Mouse (Mus musculus) thymus, postnatal 10 days (tissue): ENCODE measurements around the gene Acad11.

Source experiments
- DNase-seq, 2 experiments: peaks; one replicate each; pipeline ENCODE4 v3.0.0; 2021; ENCODE audit warnings: low spot score in 2 of 2

The Acad11 gene

GRCm38 (mm10) chr9:104146683-104147082 lies 83.5 kb downstream of the Acad11 start:
- no peak for DNase-seq

DNA sequence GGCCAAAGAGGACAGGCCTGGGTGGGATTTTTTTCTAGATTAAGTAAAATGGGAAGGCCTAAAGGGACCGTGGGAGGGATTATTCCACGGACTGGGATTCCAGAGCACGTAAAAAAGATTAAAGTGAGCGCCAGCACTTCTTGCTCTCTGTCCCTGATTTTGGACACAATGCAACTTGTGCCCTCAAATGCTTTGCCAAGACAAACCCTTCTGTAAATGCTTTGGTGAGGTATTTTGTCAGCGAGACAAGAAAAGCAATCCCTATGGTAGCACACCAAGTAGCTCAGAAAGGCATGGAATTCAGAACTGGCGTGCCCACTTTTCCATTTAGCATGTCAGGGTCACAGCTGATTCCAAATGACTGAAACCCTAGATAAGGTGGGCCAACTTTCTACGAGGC lies 85.8 kb downstream of the Acad11 start:
- no peak for DNase-seq

DNA sequence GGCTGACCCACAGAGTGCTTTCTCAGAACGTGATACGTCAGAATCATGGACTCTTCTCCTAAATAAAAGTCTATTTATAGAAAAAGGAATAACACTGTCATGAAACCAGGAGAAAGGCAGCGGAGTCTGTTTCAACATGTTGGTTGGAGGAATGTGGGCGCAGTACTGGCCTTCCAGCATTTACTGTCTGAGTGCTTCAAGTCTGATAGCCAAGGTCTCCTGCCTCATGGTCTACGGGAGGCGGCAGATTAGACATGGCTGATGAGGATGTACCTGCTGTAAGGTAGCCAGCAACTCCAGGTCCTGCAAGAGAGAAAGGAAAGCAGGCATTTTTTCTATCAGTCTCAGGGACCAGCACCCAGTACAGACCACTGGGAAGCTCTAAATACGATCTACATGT lies 88.9 kb downstream of the Acad11 start:
- no peak for DNase-seq

DNA sequence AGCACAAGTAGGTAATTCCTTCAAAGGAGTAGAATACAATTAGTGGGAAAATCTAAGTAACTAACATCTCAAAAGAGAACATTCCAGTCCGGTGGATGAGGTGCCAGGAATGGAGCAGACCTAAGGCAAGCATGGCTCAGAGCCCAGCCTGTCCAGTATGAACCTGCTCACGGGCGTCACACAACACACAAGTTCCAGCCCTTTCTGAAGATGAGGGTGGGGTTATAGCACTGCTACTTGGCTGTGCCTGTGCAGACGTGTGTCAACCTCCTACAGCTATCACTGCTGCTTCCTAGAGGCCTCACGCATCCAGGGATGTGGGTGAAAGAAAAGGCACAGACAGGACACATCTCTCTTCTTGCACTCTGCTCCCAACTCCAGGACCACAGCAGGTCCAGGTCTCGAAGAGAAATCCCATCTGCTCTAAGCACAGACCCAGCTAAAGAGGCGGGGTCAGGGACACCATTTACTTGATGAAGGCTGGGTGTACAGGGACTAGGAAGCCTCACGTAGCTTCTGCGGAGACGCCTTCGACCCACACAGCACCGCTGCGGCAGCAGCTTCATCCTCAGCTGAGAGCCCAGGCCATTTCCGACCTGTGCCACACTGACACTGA lies 92.0 kb downstream of the Acad11 start:
- DNase-seq, result no peak

- no peak for DNase-seq
Observed at GRCm38 (mm10) chr9:104156506-104156905, 93.3 kb downstream of the Acad11 start.

GRCm38 (mm10) chr9:104157291-104157690 lies 94.1 kb downstream of the Acad11 start:
- no peak for DNase-seq

DNA sequence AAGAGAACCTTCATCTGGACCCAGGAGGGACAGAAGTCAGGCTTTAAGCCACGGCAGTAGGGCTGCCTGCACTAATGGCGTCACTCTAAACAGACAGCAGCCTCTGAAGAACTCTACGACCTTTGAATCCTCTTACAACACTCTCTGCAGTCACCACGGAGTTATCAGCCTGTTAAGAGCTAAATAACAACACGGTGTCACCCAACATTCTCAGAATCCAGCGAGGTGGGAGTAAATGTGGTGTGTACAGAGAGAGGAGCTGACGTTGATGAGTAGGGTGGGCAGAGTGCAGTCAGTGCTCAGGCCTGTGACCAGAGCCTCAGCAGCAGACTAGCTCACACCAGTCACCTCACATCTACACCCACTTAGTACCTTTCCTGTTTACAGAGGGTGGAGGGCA lies 97.9 kb downstream of the Acad11 start:
- no peak for DNase-seq

DNA sequence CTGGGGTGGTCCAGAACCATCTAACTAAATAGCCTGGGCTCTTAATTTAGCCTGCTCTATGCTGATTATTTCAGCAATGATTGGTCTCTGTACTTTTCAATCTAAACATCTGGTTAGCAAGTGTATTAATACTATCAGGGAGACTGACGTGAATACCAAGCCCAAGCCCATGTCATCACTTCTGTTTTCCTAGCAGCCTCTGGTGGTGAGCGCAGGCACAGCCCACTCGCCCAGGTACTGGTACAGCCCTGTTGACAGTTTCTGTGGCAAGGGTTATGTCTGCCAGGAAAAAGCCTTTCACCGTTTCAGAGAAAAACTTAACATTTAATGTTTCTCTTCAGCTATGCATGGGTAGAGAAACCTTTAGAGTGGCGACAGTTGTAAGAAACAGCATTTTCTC lies 101.0 kb downstream of the Acad11 start:
- no peak for DNase-seq

GRCm38 (mm10) chr9:104165926-104166325 lies 102.7 kb downstream of the Acad11 start:
- DNase-seq, result no peak

- no peak for DNase-seq
Observed at GRCm38 (mm10) chr9:104169986-104170385, 106.8 kb downstream of the Acad11 start.

- DNase-seq, result no peak
Observed at GRCm38 (mm10) chr9:104171651-104172050, 108.5 kb downstream of the Acad11 start.

DNA sequence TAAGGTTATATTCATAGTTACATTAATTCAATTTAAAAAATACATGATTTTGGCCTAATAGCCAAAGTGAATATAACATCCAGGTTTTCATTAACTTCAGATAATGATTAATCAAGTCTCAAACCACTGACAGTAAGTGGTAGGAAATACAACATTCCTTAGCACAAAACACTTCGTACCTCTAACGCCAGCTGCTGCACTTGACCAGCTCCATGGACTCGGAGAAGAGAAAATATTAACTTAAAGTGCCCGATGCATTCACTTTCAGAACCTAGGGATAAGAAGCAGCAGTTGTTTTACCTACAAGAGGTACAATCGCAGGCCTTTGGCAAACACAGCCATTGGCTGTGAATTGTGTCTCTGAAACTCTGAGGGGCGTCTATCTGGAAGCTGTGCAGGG lies 109.2 kb downstream of the Acad11 start:
- no peak for DNase-seq
